Mouse (Mus musculus): ENCODE results near the gene Ubxn10.

- TF ChIP-seq CTCF (IDR thresholded peaks at IDR 0.05; ENCODE audit: control insufficient read depth, insufficient read depth, insufficient read length) (no peak), USF1 (IDR thresholded peaks at IDR 0.05; ENCODE audit: low read depth) (no peak), MYOG (IDR thresholded peaks at IDR 0.05; ENCODE audit: control insufficient read depth, extremely low read depth, insufficient read length) (no peak), MAX (IDR thresholded peaks at IDR 0.05) (no peak)
Measured at GRCm38 (mm10) chr4:138712621-138713020, 24.3 kb downstream of the Ubxn10 start.

All from C2C12 (cell line).